Mouse (Mus musculus) midbrain, embryonic 10.5 days (tissue): Measurements from ENCODE around the gene Fam240a. TPM values are rescaled to one million over a fixed set of nuclear protein-coding genes. Genes with fewer than 3 reads are reported as not detected.

Experiments used
- DNase-seq: peaks from one replicate; pipeline ENCODE4 v3.0.0-alpha.2; 2017; ENCODE audit warnings: low spot score
- H3K27ac ChIP-seq: fragments of 300-500 bp; sonication (generic); replicated peaks from 2 replicates; pipeline ENCODE4 v1.5.1; 2016; ENCODE audit warnings: mild to moderate bottlenecking
- H3K27me3 ChIP-seq: fragments of 300-500 bp; sonication (generic); 2 replicates; pipeline ENCODE4 v1.6.1; 2016; ENCODE audit warnings: low read depth, mild to moderate bottlenecking; ENCODE audit not compliant: poor library complexity, severe bottlenecking
- H3K36me3 ChIP-seq: fragments of 300-500 bp; sonication (generic); 2 replicates; pipeline ENCODE4 v1.6.1; 2016; ENCODE audit warnings: mild to moderate bottlenecking, moderate library complexity
- H3K4me1 ChIP-seq: fragments of 300-500 bp; sonication (generic); 2 replicates; pipeline ENCODE4 v1.6.1; 2016
- H3K4me3 ChIP-seq: fragments of 300-500 bp; sonication (generic); 2 replicates; pipeline ENCODE4 v1.5.1; 2016; ENCODE audit warnings: mild to moderate bottlenecking, moderate library complexity
- H3K9me3 ChIP-seq: fragments of 300-500 bp; sonication (generic); replicated peaks from 2 replicates; pipeline ENCODE4 v1.6.1; 2016; ENCODE audit warnings: mild to moderate bottlenecking
- WGBS: fragments of 180-500 bp; shearing (Covaris S2); methylation state at CpG from one replicate; pipeline ENCODE4 v1.1.7; 2016; 5-methylcytosine and 5-hydroxymethylcytosine counted together
- polyA plus RNA-seq: library from polyadenylated mRNA; unstranded; fragments of >200 nt; fragmentation: Nextera tagmentation; extraction: Ambion mirVana; gene quantifications from 2 replicates; pipeline ENCODE4 v1.2.1, GENCODE M21; 2016

The Fam240a gene
- polyA plus RNA-seq = not detected in 2 replicates

DNA sequence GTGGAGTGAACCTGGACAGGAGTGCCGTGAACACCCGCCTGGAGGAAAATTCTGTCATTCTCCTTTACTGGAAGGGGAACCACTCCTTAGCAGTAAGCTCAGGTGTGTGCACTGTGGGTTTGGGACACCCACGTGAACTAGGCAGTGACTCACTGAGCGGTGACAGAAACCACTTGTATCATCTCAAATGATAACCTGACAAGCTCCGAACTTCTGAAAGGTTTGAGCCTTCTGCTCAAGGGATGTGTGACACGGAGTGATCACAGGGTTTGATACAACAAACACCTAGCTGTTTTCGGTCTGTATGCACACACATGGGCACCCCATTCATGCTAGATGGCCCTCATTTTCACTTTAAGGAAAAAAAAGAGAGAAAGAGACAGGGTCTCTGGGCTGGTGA is at the start of gene Fam240a:
Fam240a (minus strand) TSS at position 76 of the 400 bp plus-strand sequence.
- H3K27me3 ChIP-seq = no peaks in the 10 kb centered on the region
- no peaks in the 10 kb centered on the region for H3K9me3 ChIP-seq
- DNase-seq = no peak
- WGBS = 93% methylated on average over 7 of the region's 7 CpGs
- H3K36me3 ChIP-seq = no peaks in the 10 kb centered on the region
- H3K4me1 ChIP-seq = no peaks in the 10 kb centered on the region
- no peak within 1 kb of the TSS for H3K27ac ChIP-seq
- H3K4me3 ChIP-seq = no peak within 1 kb of the TSS

DNA sequence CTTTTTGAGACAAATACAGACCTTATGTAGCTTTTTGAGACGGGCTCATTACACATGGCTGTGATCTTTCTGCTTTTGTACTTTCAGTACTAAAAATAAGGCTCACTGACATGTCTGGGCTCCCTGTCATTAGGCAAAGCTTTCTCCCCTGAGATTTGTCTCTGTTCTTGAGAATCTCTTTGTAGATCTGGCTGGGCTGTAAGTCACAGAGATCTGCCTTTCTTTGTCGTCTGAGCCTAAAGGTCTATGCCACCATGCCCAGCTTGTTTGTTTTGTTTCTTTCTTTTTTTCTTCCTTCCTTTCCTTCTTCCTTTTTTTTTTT is 49.2 kb upstream of the Fam240a start:
- no peak for DNase-seq
- Histone ChIP-seq H3K27ac (no peak overlapping the region), H3K36me3 (no peaks in the 10 kb centered on the region), H3K9me3 (no peaks in the 10 kb centered on the region), H3K27me3 (no peaks in the 10 kb centered on the region), H3K4me3 (no peak overlapping the region), H3K4me1 (no peaks in the 10 kb centered on the region)
- WGBS = 80% methylated on average over 2 of the region's 2 CpGs

DNA sequence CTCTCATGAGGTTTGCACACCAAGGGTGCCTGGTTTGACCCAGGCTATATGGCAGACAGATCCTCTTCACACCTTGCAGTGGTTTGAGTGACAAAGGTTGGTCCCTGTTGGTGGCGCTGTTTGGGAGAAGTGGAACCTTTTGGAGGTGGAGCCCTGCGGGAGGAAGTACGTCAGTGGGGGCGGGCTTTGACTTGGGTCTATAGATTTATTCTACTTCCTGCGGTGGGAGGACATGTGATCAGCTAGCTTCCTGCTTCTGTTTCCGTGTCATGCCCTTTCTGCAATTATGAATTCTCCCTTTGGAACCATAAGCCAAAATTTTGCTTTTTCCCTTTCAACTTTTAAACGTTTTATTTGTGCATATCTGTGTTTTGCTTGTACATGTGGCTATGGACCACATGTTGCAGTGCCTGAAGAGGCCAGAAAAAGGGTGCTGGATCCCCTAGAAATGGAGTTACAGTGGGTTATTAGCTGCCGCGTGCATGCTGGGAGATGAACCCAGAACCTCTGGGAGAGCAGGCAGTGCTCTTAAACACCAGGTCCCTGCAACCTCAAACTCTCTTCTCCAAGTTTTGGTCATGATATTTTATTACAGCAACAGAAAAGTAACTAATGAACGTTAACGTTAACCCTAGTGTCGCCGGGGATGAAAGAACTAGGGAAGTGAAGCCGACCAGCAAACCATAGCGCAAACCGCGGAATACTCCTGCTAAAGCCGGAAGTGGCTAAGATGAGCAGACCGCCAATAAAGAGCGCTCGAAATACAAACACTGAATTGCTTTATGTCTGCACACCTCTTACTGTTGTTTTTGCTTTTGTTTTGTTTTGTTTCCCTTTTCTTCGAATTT is 48.6 kb upstream of the Fam240a start:
- H3K27me3 ChIP-seq = no peaks in the 10 kb centered on the region
- no peaks in the 10 kb centered on the region for H3K4me1 ChIP-seq
- no peak overlapping the region for H3K4me3 ChIP-seq
- H3K9me3 ChIP-seq = no peaks in the 10 kb centered on the region
- WGBS = 90% methylated on average over 22 of the region's 22 CpGs
- DNase-seq = no peak
- no peaks in the 10 kb centered on the region for H3K36me3 ChIP-seq
- H3K27ac ChIP-seq = no peak overlapping the region

DNA sequence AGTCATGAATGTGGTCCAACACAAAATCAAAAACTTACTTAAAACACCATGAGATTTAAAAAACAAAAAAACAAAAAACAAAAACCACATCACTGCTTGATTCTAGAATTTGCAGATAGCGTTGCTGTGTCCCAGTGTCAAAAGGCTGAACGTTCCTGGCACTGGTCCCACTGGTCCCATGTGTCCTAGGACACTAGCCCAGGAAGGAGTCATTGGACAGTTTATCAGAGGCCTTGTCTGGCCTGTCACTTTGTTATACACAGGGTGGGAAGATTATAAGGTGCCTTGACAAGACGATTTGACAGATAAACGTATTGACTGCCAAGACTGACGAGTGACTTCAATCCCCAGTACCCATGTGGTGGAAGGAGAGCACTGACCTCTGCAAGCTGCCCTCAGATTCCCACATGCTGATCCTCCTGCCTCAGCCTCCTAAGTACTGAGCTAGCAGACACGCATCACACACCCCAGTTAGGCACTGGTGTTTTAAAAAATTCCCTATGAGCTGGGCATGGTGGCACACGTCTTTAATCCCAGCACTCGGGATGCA is 47.0 kb upstream of the Fam240a start:
- H3K9me3 ChIP-seq = no peaks in the 10 kb centered on the region
- no peaks in the 10 kb centered on the region for H3K4me1 ChIP-seq
- no peak for DNase-seq
- no peaks in the 10 kb centered on the region for H3K36me3 ChIP-seq
- WGBS = 91% methylated on average over 8 of the region's 8 CpGs
- no peaks in the 10 kb centered on the region for H3K27me3 ChIP-seq
- no peak overlapping the region for H3K27ac ChIP-seq
- no peak overlapping the region for H3K4me3 ChIP-seq

DNA sequence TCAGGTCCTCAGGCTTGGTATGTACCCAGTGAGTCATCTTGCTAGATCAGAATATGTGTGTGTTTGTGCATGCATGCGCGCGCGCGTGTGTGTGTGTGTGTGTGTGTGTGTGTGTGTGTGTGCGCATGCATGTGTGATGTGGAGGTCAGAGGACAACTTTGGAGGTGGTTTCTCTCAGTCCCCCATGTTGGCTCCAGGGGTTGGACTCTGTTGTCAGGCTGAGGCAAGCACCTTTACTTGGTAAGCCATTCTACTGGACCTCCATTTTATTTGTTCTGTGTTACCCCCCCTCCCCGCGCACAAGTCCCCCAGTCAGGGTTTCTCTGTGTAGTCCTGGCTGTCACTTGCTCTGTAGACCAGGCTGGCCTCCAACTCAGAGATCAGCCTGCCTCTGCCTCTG is 44.7 kb upstream of the Fam240a start:
- DNase-seq = no peak
- H3K27ac ChIP-seq = no peak overlapping the region
- H3K9me3 ChIP-seq = no peaks in the 10 kb centered on the region
- 99% methylated on average over 8 of the region's 8 CpGs for WGBS
- H3K27me3 ChIP-seq = no peaks in the 10 kb centered on the region
- no peaks in the 10 kb centered on the region for H3K36me3 ChIP-seq
- H3K4me3 ChIP-seq = no peak overlapping the region
- H3K4me1 ChIP-seq = no peaks in the 10 kb centered on the region

DNA sequence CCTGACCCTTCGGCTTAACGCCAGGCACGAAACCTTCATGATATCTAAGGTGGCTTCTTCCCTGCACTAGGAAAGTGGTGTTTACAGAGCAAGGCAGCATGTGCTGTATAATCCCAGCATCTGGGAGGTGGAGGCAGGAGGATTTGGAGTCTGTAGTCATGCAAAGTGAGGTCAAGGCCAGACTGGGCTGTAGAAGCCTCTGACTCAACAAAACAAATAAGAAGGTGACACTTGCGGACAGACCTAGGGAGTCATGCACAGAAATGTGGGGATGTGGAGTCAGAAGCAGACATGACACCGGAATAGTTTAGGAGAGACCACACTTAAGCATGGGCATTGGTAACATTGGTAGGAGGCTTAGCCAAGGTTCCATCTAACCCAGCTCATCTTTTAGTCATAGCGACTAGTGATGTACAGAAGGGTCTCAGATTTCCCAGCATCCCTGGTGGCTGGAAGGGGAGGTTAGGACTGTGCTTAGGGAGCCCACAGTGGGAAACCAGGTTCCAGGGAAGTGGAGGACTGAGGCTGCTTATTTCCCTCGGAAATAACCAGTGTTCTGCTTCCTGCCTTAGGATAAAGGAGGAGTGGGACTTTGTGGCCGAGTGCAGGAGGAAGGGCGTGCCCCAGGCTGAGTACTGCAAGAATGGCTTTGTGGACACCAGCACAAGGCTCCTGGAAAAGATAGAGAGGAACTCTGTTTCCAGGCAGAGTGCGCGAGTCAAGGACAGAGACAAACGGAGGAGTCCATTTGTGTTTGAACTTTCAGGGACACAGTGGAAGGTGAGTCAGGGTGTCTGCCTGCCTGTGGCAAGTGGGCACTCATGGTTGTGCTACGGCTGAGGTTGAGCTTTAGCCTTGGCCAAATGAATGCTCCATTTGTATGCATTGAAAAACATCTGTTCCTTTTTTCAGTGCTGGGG is 43.8 kb upstream of the Fam240a start:
- Histone ChIP-seq H3K36me3 (no peaks in the 10 kb centered on the region), H3K9me3 (no peaks in the 10 kb centered on the region), H3K27me3 (peaks cover 8% of the 10 kb centered on the region), H3K4me1 (no peaks in the 10 kb centered on the region), H3K4me3 (no peak overlapping the region), H3K27ac (no peak overlapping the region)
- DNase-seq = no peak
- WGBS = 88% methylated on average over 13 of the region's 13 CpGs

DNA sequence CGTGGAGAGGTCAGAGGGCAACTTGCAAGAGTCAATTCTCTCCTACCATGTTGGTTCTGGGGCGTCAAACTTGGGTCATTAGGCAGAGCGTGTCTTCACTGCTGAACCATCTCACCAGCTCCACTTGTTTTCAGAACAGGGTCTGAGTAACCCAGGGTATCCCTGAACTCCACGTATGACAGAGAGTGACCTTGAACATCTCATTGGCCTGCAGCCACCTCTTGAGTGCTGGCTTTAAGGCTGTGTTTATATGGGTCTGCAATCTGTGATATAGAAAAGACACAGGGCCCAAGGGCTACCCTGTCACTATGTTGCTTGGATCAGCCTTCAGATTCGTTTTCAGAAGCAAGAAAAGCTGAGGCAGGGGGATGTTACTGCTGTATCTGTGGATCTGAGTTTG is 43.0 kb upstream of the Fam240a start:
- DNase-seq = no peak

DNA sequence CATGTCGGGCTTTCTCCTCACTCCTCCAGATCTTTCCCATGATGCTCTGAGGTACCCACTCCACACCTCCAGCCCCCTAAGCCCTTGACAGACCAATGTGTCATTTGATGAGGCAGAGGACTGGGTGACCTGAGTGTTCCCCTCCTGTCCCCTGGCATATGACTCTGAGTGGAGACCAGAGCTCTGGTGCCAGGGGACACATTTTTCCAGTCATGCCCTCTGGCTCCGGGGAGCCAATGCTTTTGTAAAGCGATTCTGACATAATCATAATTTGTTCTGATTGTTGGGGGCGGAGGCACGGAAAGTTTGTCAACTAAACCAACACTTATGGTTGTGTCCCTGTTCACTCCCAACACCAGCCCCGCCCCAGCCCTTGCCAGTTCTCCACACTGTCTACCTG is 39.3 kb upstream of the Fam240a start:
- Histone ChIP-seq H3K27ac (no peak overlapping the region), H3K9me3 (no peaks in the 10 kb centered on the region), H3K4me1 (peaks cover 21% of the 10 kb centered on the region), H3K27me3 (peaks cover 48% of the 10 kb centered on the region), H3K36me3 (no peaks in the 10 kb centered on the region), H3K4me3 (no peak overlapping the region)
- WGBS = 86% methylated on average over 6 of the region's 6 CpGs
- no peak for DNase-seq

More for the DNA sequence above, 43.0 kb upstream of the Fam240a start:
- peaks cover 16% of the 10 kb centered on the region for H3K27me3 ChIP-seq
- H3K36me3 ChIP-seq = no peaks in the 10 kb centered on the region
- no peak overlapping the region for H3K27ac ChIP-seq
- no peaks in the 10 kb centered on the region for H3K9me3 ChIP-seq
- 88% methylated on average over 5 of the region's 5 CpGs for WGBS
- H3K4me3 ChIP-seq = no peak overlapping the region
- H3K4me1 ChIP-seq = peaks cover 7% of the 10 kb centered on the region

DNA sequence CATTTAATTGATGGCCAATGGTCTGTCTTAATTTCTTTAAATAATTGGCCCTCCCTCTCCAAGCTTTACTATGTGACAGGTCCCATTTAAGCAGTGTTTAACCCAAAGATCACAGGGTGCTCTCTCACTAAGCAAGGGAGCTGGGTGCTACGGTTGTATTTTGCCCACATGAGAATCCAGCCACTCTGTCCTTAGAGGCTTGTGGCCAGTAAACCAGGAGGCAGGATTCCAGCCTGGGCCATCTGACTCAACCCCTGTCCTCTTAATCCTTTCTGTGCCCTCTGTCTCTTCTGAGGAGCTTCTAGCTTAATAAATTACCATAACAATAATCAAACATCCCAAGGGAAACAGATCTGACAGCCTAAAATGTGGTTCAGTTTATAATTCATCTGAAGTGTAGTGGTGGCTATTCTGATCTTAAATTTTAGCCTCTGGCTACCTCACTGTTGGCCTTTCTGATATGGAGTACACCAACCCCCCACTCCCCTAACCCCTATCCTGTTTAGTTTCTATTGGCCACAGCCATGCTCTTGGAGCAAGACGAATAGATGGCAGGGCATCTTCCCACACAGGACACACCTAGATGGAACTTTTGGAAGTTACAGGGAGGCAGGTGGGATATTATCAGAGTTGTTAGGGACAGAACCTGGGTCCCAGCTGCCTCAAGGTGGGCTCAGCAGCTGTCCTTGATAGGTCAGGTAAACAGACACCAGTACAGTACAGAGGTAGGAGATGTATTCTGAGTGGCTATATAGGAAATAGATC is 38.2 kb upstream of the Fam240a start:
- DNase-seq = no peak
- Histone ChIP-seq H3K4me1 (peaks cover 21% of the 10 kb centered on the region), H3K27ac (no peak overlapping the region), H3K4me3 (peak overlapping the region; percentile 72; the same call in 1 of the 2 replicates), H3K36me3 (no peaks in the 10 kb centered on the region), H3K9me3 (no peaks in the 10 kb centered on the region), H3K27me3 (peaks cover 58% of the 10 kb centered on the region)
- 52% methylated on average over 2 of the region's 2 CpGs for WGBS

DNA sequence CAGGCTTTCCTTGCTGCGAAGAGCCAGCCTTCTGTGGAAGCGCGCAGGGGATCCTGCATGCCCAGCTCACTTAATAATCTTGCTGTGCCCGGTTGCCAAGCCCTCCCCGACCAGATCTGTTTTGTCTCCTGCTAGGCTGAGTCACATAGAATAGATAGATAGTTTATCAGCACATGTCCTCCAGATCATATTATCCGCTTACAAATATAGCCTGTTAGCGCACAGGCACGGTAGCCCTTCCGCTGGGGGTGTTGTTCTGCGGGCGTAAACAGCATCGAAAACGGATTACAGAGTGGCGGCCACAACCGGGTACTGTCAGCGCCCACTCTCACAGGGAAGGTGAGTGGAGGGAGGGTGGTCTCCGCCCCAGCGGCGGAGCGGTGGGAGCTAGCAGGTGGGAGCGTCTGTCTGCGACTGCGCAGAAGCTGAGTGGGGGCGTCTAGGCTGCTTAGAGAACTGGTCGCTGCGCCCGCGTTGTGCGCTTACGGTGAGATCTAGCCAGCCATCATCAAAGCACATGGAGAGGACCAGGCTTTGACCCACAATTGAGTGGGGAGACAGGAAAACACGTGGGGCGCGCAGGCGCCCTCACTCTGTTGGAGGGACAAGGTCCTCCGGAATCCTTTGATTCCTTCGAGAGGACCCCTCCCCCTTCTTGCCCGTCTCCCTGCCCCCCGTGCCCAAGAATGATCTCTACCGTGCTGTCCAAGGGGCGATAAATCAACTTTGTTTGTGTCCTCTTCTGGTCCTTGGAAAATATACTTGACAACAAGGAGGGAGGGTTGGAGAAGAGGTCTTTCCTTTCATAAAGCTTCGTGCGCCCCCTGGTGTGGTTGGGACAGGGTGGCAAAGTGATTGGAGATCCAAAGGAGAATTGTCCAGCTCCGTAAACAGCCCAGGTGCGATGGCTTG is 37.1 kb upstream of the Fam240a start:
- Histone ChIP-seq H3K9me3 (no peaks in the 10 kb centered on the region), H3K4me1 (peaks cover 25% of the 10 kb centered on the region), H3K27ac (peak overlapping the region; percentile 72), H3K4me3 (peak overlapping the region; percentile 72), H3K36me3 (no peaks in the 10 kb centered on the region), H3K27me3 (peaks cover 67% of the 10 kb centered on the region)
- peak; percentile 60 for DNase-seq
- under 1% methylated on average over 44 of the region's 44 CpGs for WGBS

DNA sequence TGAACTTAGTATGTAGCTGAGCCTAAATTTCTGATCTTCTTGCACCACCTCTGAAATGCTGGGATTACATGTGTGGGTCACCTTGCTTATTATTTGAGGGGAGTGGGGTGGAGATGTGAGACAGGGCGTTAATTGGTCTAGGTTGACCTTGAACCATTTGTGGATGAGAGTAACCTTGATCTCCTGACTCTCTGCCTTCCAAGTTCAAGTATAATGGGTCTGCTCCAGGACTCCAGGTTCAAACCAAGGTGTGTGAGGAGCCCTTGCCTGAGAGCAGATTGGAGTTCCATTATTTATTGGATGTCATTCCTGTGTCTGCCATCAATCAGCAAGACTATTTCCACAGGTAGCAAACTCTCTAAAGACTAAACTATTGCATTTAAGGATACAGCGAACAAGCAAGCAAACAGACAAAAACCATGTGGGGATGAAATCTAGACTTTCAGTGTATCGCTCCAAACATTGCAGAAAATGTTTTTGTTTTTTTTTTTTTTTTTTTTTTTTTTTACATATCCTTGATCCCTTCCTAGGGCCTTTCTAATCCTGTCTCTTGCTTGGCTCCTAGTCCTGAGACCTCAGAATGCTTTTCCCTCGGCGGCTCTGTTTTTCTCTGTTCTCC is 36.4 kb upstream of the Fam240a start:
- no peaks in the 10 kb centered on the region for H3K9me3 ChIP-seq
- H3K4me3 ChIP-seq = peak overlapping the region; percentile 72
- peaks cover 75% of the 10 kb centered on the region for H3K27me3 ChIP-seq
- no peaks in the 10 kb centered on the region for H3K36me3 ChIP-seq
- DNase-seq = no peak
- H3K4me1 ChIP-seq = peaks cover 29% of the 10 kb centered on the region
- WGBS = 46% methylated on average over 5 of the region's 5 CpGs
- H3K27ac ChIP-seq = no peak overlapping the region
